Mouse (Mus musculus) midbrain, postnatal 0 days (tissue): ENCODE measurements around the gene Fmo5. TPM values are rescaled to one million over a fixed set of nuclear protein-coding genes. Genes with fewer than 3 reads are reported as not detected.

Experiments
- ATAC-seq: fragments of 200-750 bp; cut with Nextera tagmentation; 2 replicates; pipeline ENCODE4 v1.8.0; 2017; ENCODE audit warnings: moderate number of reproducible peaks, mild to moderate bottlenecking, moderate TSS enrichment, moderate library complexity; ENCODE audit not compliant: low FRiP score
- DNase-seq: peaks from one replicate; pipeline ENCODE4 v3.0.0-alpha.2; 2015; ENCODE audit warnings: low spot score
- H3K27ac ChIP-seq: fragments of 300-500 bp; sonication (generic); 2 replicates; pipeline ENCODE4 v1.5.1; 2014; ENCODE audit warnings: low read depth, mild to moderate bottlenecking, low read length, mixed read lengths
- H3K27me3 ChIP-seq: fragments of 300-500 bp; sonication (generic); 2 replicates; pipeline ENCODE4 v1.6.1; 2014; ENCODE audit warnings: low read length, control low read depth, mixed read lengths; ENCODE audit not compliant: insufficient read depth
- H3K36me3 ChIP-seq: fragments of 300-500 bp; sonication (generic); 2 replicates; pipeline ENCODE4 v1.6.1; 2014; ENCODE audit warnings: low read length, control low read depth, mixed read lengths; ENCODE audit not compliant: insufficient read depth
- H3K4me1 ChIP-seq: fragments of 300-500 bp; sonication (generic); 2 replicates; pipeline ENCODE4 v1.6.1; 2014; ENCODE audit warnings: mild to moderate bottlenecking, control low read depth, antibody characterized with exemption, low read length, mixed read lengths; ENCODE audit not compliant: insufficient read depth
- H3K4me2 ChIP-seq: fragments of 300-500 bp; sonication (generic); 2 replicates; pipeline ENCODE4 v1.6.1; 2014; ENCODE audit warnings: low read depth, mild to moderate bottlenecking, low read length, mixed read lengths; ENCODE audit not compliant: poor library complexity, severe bottlenecking
- H3K4me3 ChIP-seq: fragments of 300-500 bp; sonication (generic); 2 replicates; pipeline ENCODE4 v1.5.1; 2014; ENCODE audit warnings: low read depth, mild to moderate bottlenecking, low read length, moderate library complexity
- H3K9ac ChIP-seq: fragments of 300-500 bp; sonication (generic); replicated peaks from 2 replicates; pipeline ENCODE4 v1.6.1; 2014; ENCODE audit warnings: mild to moderate bottlenecking, low read length, moderate library complexity, mixed read lengths; ENCODE audit not compliant: poor library complexity, severe bottlenecking
- H3K9me3 ChIP-seq: fragments of 300-500 bp; sonication (generic); 2 replicates; pipeline ENCODE4 v1.6.1; 2016; ENCODE audit warnings: low read length, control low read depth
- CTCF ChIP-seq: IDR thresholded peaks from 2 replicates; pipeline ENCODE4 v1.5.1; 2016; ENCODE audit warnings: antibody characterized with exemption, mild to moderate bottlenecking
- WGBS: fragments of 180-500 bp; shearing (Covaris S2); extraction: QIAGEN DNeasy Blood & Tissue Kit; methylation state at CpG from one replicate; pipeline ENCODE4 v1.1.7; 2014; 5-methylcytosine and 5-hydroxymethylcytosine counted together
- polyA plus RNA-seq: library from polyadenylated mRNA; unstranded; fragments of >200 nt; fragmentation: Nextera tagmentation; extraction: Ambion mirVana; gene quantifications from 2 replicates; pipeline ENCODE4 v1.2.1, GENCODE M21; 2015
- total RNA-seq: library from RNA; depleted of rRNA; stranded (reverse); fragments of >200 nt; gene quantifications from 2 replicates; pipeline ENCODE4 v1.2.3, GENCODE M21; 2014

Fmo5 gene
- total and polyA plus RNA-seq, 2 experiments from 2014 or later, result 0.38 to 0.60 TPM

GRCm38 (mm10) chr3:97651604-97652003 is 23.0 kb downstream of the Fmo5 start:
- 88% methylated on average over 10 of the region's 10 CpGs for WGBS
- TF ChIP-seq CTCF, result no peak
- DNase-seq (no peak), ATAC-seq (no peak)
- no peaks in the 10 kb centered on the region for H3K4me1 ChIP-seq
- H3K9me3 ChIP-seq, result no peaks in the 10 kb centered on the region
- H3K4me3 ChIP-seq, result no peak overlapping the region
- no peaks in the 10 kb centered on the region for H3K27me3 ChIP-seq
- H3K27ac ChIP-seq, result no peak overlapping the region
- no peaks in the 10 kb centered on the region for H3K36me3 ChIP-seq
- no peak overlapping the region for H3K9ac ChIP-seq
- no peak overlapping the region for H3K4me2 ChIP-seq

- no peak for ATAC-seq
- Histone ChIP-seq H3K27ac (no peak overlapping the region), H3K27me3 (no peaks in the 10 kb centered on the region), H3K36me3 (no peaks in the 10 kb centered on the region), H3K4me2 (no peak overlapping the region), H3K4me1 (no peaks in the 10 kb centered on the region), H3K9me3 (no peaks in the 10 kb centered on the region), H3K9ac (no peak overlapping the region), H3K4me3 (no peak overlapping the region)
- TF ChIP-seq CTCF, result no peak
- DNase-seq, result no peak
- WGBS, result 90% methylated on average over 5 of the region's 5 CpGs
Measured at GRCm38 (mm10) chr3:97653781-97654180, 25.2 kb downstream of the Fmo5 start.

DNA sequence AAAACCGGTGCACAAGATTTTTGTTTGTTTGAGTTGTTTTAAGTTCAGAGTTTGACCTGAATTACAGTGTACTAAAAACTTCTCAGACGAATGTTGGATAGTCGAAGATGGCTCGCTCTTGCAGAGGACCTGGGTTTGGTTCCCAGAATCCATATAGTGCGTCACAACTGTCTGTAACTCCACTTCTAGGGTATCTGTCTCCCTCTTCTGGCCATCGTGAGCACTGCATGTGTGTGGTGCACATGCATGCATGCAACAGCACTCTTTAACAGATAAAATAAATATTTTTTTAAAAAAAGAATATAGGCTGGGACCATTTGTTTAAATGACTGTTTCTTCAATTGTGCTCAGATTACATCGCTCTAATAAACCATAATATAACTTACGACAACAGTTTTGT is 26.3 kb downstream of the Fmo5 start:
- ATAC-seq (no peak), DNase-seq (no peak)
- Histone ChIP-seq H3K4me2 (no peak overlapping the region), H3K4me3 (no peak overlapping the region), H3K36me3 (no peaks in the 10 kb centered on the region), H3K27ac (no peak overlapping the region), H3K9me3 (no peaks in the 10 kb centered on the region), H3K27me3 (no peaks in the 10 kb centered on the region), H3K9ac (no peak overlapping the region), H3K4me1 (no peaks in the 10 kb centered on the region)
- peak; percentile 44 for TF ChIP-seq CTCF
- WGBS, result 79% methylated on average over 8 of the region's 8 CpGs

- Histone ChIP-seq H3K36me3 (peaks cover 6% of the 10 kb centered on the region; the same call in 1 of the 2 replicates), H3K9ac (peak within 1 kb of the TSS; percentile 66), H3K27ac (peak within 1 kb of the TSS; percentile 65), H3K4me1 (no peaks in the 10 kb centered on the region), H3K4me2 (peak within 1 kb of the TSS; percentile 81), H3K9me3 (no peaks in the 10 kb centered on the region), H3K4me3 (peak within 1 kb of the TSS; percentile 74), H3K27me3 (no peaks in the 10 kb centered on the region)
- 2% methylated on average over 51 of the region's 51 CpGs for WGBS
- no peak for TF ChIP-seq CTCF
- ATAC-seq, result peak; percentile 95
- DNase-seq, result peak; percentile 98
Measured at GRCm38 (mm10) chr3:97657655-97658411, 29.2 kb downstream of the Fmo5 start, which contains the start of gene Prkab2. Gene Prkab2 (plus strand): TSS chr3:97658193.

DNA sequence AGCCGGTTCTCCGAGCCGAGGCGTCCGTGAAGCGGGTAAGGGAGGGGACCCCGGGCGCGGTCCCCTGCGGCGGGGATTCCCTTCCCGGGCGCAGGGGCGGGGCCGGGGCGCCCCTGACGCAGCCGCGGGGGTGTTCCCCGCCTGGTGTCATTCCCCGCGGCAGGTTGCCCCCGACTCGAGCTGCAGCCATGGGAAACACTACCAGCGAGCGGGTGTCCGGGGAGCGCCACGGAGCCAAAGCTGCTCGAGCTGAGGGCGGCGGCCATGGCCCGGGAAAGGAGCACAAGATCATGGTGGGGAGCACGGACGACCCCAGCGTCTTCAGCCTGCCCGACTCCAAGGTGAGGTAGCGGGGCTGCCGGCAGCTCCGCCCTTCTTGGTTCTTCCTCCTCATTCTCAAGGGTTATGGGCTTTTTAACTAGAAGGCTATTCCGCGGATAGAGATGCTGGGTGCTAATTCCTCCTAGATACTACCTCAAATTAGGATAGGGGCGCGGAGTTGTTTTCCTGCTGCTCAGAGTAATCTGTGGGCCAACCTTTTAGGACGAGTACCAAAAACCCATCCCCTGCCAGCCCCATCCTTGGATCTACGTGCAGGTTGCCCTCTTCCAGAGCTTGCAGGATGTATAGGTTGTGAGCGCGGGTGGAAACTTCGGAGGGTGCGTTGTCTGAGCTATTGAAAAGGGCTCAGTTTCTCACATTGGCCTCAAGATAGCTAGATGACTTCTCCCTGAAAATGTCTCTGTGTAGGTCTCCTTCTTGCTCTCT is 30.0 kb downstream of the Fmo5 start:
- Histone ChIP-seq H3K27me3 (no peaks in the 10 kb centered on the region), H3K36me3 (peaks cover 12% of the 10 kb centered on the region), H3K27ac (peak overlapping the region; percentile 65), H3K9ac (peak overlapping the region; percentile 66), H3K4me2 (peak overlapping the region; percentile 81), H3K4me3 (peak overlapping the region; percentile 74), H3K4me1 (no peaks in the 10 kb centered on the region), H3K9me3 (no peaks in the 10 kb centered on the region)
- under 1% methylated on average over 44 of the region's 50 CpGs for WGBS
- no peak for DNase-seq
- no peak for TF ChIP-seq CTCF
- ATAC-seq, result peak; percentile 72

GRCm38 (mm10) chr3:97659746-97660145 is 31.1 kb downstream of the Fmo5 start:
- WGBS, result 87% methylated on average over 7 of the region's 7 CpGs
- DNase-seq, result no peak
- peak overlapping the region; percentile 81; the same call in 1 of the 2 replicates for H3K4me2 ChIP-seq
- no peak for ATAC-seq
- no peak for TF ChIP-seq CTCF
- peak overlapping the region; percentile 74; the same call in 1 of the 2 replicates for H3K4me3 ChIP-seq
- H3K9ac ChIP-seq, result no peak overlapping the region
- H3K9me3 ChIP-seq, result no peaks in the 10 kb centered on the region
- H3K36me3 ChIP-seq, result peaks cover 15% of the 10 kb centered on the region
- no peaks in the 10 kb centered on the region for H3K4me1 ChIP-seq
- H3K27ac ChIP-seq, result no peak overlapping the region
- no peaks in the 10 kb centered on the region for H3K27me3 ChIP-seq
